Mouse (Mus musculus) left cerebral cortex, postnatal 36 days (tissue): ENCODE measurements around the gene Col13a1. TPM values are rescaled to one million over a fixed set of nuclear protein-coding genes. Genes with fewer than 3 reads are reported as not detected.

Experiments used
- DNase-seq, 2 experiments: peaks; one replicate each; pipeline ENCODE4 v3.0.0; 2021 to 2022; ENCODE audit warnings: low spot score in 2 of 2, mixed read lengths in 1 of 2
- intact Hi-C: fragments of 180-260 bp; cut with DNase I; formaldehyde crosslinking; loops from one replicate; pipeline ENCODE4 v1.15.1; 2025
- total RNA-seq, 2 experiments: library from RNA; stranded (reverse); gene quantifications; 2 replicates each; pipeline ENCODE4 v1.2.3; 2021

Gene Col13a1
- total RNA-seq, 2 experiments from 2014 or later, result 0.88 to 1.2 TPM

GRCm38 (mm10) chr10:61974581-61974980, 4.3 kb downstream of the Col13a1 start:
- intact Hi-C loops, result no loop called here

DNA sequence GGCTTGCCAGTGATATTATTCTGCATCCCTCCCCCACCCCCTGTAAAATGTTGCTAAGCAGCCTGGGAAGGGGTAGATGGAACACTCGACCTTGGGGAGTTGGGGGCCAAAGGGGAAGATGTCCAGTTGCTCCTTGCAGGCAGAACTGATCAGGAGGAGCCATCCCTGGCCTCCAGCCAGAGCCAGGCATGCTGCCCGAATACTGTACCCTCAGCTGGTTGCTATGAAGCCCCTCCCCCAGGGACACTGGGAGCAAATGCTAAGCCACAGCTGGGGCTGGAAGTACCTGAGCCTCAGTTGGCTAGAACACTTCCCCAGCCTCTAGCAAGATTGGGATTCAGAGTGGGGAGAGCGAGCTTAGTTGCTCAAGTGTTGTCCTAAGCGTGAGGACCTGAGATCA, 6.9 kb downstream of the Col13a1 start:
- no peak for DNase-seq
- intact Hi-C loops, result no loop called here

More at GRCm38 (mm10) chr10:61974581-61974980, 4.3 kb downstream of the Col13a1 start:
- no peak for DNase-seq

DNA sequence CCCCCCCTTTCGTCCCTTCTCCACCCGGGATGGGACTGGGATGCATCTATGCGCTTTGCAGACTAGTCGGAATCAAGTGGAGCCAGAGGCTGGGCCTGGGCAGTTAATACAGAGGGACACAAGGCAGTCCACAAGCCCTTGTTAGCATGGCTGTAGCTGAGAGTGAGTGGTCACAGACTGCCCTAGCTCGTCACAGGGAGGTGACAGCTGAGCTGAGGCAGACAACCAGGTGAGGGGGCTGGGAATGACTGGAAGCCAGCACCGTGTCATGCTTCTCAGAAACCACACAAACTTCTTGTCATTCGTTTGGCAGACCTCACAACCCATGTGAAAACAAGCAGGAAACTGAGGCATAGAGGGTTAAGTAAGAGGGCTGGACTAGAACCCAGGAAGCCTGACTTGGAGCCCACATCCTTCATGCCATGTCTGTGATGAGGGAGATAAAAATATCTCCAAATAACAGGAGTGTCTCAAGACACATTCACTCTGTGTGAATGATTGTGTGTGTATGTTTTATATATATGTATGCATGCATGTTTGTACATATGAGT, 10.8 kb downstream of the Col13a1 start:
- intact Hi-C loops, result no loop called here
- DNase-seq, result no peak

DNA sequence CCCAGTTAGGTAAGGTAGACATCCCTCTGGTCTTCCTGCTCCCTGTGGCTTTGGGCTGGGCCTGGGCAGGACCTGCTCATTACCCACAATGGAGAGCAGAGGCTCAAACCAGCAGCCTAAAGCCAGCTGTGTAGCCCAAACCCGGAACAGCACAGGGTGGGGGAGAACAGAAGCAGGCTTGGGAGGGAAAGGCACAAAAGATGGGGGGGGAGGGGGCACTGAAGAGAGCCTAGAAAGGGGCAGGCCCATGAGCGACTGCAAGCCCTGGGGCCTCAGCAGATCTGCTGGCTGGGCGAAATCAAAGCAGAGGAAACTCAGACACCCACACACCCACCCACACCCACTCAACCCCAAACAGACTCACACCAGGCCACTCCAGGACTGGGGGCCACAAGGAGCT, 11.7 kb downstream of the Col13a1 start:
- DNase-seq, result no peak
- intact Hi-C loops, result no loop called here

DNA sequence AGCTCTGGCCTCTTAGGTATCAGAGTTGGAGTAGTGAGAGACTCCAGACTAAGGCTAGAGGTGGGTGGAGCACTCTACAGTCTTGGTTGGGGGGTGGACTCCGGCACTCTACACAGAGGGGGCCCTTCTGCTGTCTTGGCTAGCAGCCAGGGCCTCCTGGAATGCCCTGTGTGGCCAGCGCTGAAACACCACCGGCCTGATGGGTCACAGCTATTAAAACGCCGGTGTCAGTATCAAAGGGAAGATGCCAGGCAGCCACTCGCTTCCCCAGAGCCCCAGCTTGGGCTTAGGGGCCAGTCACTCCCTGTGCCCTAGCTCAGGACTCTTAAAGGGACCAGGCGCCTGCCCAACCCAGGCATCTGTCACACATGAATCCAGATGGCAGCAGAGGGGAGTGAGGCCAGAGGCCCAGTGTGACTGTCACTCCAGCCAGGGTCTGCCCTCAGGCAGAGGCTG, 13.5 kb downstream of the Col13a1 start:
- no peak for DNase-seq
- intact Hi-C loops, result no loop called here

DNA sequence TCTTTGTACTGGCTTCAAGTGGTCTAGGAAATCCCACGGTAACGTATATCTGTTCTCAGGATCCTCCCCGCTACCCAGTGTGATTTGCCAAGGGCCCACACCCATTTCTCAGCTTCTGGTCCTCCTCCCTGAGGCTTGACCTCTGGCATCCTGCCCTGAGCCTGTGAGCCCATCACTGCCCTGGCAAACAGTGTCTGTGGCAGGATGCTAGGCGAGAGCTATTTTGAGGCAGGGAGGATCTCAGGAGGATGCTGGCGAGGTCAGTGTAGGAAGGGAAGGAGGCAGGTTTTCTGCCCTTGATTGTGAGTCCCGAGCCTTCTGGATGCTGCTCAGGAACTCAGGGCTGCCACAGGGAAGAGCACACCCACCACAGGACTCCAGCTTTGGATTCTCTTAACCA, 22.2 kb downstream of the Col13a1 start:
- no peak for DNase-seq
- intact Hi-C loops, result no loop called here

DNA sequence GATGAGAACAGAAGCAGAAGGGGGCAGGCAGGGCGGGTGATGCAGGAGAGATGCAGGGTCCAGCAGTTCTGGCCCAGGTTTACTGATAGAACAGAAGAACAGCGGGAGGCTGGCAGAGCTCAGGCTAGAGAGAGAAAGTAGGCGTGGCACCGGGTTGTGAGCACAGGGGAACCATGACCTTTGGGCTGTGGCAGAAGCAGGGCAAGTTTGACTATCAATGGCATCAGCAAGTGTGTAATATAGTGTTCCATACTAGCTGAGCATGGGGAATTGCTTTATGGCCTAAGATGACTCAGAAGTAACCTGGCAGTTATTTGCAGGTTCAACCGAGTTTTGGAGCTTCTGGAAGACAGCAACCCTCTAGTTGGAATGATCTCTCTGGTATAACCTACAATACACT, 25.0 kb downstream of the Col13a1 start:
- intact Hi-C loops, result no loop called here
- no peak for DNase-seq

- intact Hi-C loops, result no loop called here
- no peak for DNase-seq
These were observed 29.4 kb downstream of the Col13a1 start for GRCm38 (mm10) chr10:61949542-61949941.

DNA sequence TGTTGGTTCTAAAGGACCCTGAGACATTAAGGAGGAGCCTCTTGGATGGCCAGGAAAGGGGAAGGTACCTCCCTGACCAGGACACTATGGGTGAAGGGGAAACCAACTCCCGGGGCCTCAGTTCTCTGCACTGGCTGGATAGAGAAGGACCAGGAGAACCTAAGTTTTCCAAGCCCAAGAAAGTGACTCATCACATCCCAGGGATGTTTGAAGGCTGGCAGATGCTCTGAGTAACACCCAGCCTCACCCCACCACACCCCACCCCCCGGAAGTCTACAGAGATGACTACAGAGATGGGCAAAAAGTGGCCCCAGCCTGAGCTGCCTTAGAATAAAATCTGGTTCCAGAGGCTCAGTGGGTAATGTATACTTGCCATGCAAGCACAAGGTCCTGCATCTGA, 34.5 kb downstream of the Col13a1 start:
- intact Hi-C loops, result no loop called here
- DNase-seq, result no peak

DNA sequence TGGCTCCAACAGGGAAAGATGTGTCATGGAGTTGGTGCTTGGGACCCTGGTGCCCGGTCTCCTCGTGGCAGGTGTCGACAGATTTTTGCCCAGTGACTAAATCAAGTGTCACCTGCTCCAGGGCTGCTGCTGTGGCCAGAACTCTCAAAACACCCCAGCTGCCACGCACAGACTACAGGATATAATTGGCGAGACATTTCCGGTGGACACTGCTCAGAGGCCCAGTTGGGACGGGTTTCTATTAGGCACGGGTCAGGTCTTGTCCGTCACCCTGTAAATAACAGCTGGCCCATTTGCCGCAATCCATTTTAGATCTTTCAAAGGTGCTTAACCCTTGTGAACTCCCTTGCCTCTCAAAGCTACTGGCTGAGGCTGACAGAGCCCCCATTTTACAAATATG, 35.4 kb downstream of the Col13a1 start:
- intact Hi-C loops, result no loop called here

DNA sequence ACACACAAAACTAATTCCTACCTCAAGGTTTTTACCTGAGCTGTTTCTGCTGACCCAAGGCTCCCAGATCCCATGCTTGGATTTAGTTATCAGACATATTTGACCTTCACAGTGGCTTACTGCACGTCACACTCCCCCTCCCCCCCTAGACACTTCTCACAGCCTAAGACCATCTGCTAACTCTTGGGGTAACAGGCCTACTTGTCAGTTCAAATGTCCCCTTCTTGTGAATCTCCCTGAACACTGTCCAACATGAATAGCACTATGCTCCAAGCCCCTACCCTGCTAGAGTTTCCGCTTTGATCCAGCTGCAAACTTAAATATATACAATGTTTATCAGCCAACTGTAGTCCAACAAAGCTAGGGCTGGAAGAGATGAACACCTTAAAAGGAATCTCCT, 36.2 kb downstream of the Col13a1 start:
- DNase-seq, result no peak
- intact Hi-C loops, result no loop called here

More for the DNA sequence above, 35.4 kb downstream of the Col13a1 start:
- no peak for DNase-seq

- intact Hi-C loops, result no loop called here
- DNase-seq, result no peak
These were observed 42.4 kb downstream of the Col13a1 start for GRCm38 (mm10) chr10:61936211-61937121.

DNA sequence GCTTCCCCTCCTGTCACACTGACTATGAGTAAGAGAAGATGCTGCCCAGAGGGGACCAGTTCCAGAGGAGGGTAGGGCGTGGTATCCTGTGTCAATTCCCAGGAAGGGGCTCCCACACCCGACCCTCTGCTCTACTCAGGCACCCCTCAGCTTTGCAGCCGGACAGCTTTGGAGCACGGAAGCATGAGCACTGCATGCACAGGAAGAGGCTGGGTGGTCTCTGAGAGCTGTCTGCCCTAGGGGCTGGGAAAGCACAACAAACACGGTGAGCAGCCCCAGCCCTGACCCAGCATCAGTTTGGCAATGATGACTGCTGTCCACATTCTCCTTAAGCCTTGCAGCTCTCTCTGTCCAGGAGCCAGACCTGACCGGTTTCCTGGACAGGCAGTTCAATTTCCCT, 47.2 kb downstream of the Col13a1 start:
- intact Hi-C loops, result no loop called here
- DNase-seq, result no peak

DNA sequence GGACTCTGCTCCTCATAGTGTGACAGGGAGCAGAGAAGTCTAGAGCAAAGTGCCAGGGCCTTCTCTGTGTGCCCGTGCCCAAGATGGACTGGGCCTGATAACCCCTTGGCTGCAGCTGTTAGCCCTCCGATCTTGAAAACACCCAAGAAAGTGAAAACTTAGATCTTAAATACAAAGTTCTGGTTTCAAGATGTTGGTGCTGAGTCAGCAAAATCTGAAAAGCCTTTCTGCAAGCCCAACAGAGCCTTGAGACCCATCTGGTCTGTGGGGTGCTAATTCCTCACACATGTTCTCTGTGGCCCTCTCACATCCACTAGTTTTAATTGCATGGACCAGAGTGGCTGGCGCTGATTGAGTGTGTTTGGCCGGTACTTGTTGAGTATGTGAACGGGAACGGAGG, 49.0 kb downstream of the Col13a1 start:
- DNase-seq, result no peak
- intact Hi-C loops, result no loop called here

GRCm38 (mm10) chr10:61928725-61929651, 49.9 kb downstream of the Col13a1 start:
- DNase-seq, result no peak
- intact Hi-C loops, result no loop called here

DNA sequence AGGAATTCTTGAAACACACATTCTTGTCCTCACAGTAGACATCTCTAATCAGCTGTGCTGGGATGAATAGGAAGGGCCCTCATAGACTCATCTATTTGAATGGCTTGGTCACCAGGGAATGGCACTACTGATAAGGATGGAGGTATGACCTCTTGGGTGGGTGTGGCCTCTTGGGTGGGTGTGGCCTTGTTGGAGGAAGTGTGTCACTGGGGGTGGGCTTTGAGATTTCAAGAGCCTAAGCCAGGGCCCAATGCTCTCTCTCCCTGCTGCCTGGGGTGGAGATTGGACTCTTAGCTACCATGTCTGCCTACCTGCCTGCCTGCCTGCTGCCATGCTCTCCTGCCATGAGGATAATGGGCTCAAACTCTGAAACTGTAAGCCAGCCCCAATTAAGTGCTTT, 53.2 kb downstream of the Col13a1 start:
- intact Hi-C loops, result no loop called here
- DNase-seq, result no peak

DNA sequence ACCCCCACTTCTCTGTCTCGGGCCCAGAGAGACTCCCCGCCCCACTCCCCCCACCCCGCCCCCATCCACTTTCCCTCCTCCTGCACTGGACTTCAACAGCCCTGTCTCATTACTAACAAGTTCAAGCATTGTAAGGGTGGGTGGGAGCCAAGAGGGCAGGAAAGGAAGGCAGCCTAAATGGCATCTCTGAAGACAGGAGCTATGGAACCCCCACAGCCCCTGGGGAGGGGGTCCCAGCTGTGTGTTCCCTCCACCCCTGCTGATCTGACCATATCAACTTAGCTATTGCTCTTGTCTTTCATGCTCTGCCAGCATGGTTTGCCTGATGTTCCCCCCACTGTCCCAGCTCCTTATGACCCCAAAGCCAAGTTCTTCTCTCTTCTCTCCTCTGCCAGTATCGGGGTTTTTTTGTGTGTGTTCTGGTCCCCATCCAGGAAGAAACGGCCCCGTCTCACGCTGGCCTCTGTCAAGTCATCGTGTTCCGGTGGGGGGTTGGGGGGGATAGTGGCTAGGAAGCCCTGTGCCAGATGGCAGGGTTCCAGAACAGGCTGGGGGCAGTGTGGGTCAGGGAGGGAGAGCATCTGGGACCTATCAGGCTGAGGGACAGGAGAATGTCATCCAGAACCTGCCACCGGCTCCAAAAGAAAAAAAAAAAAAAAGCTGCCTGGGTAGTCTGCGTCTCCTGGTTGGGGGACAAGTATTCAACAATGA, 58.1 kb downstream of the Col13a1 start:
- intact Hi-C loops, result no loop called here
- no peak for DNase-seq

DNA sequence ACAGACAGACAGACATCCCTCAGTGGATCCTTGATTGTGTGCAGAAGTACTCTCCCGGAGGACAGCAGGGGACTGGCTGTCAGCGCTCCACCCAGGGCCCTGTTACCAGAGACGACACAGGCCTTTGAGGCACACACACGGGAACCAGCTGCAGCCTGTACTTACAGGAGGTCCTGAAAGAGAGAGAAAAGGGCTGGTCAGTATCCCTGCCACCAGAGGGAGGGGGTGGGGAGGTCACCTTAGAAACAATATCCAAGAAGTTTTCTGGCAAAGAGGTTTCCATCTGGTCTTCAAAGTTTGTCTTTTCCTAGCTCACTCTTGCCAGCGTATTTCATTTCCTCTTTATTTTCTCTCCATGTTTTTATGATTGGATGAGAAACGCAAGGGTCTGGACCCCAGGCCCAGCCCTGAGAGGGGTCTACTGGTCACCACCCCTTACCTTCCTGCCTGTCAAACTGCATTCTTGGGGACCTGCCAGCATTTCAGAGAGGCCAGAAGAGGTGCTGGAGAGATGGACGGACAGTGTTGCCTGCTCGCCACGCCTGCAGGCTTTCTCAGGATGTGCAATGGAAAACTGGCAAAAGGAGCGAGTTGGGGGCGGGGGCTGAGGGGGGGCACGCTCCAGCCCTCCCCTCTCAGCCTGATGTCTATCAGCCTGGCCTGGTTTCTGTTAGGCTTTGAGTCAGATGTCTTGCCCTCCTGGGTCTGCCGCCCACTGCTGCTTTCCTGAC, 58.8 kb downstream of the Col13a1 start:
- intact Hi-C loops, result no loop called here
- no peak for DNase-seq

DNA sequence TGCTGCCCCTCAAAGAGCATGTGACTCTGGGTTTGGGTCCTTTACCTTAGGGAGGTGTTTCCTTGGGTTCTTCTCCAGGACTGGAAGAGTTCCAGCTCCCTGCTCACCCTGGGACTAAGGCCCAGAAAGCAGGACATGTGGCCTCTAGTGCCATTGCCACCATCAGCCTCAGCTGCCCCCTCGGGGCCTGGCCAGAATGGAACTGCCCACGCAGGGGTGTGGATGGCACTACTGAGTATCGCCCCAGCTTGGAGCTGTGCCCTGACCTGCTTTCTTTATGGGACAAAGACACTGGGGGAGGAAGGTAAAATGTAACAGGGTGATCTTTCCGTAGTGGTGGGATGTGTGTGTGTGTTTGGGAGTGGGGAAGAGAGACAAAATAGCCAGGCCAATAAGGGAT, 59.4 kb downstream of the Col13a1 start:
- no peak for DNase-seq
- intact Hi-C loops, result no loop called here
